Mouse (Mus musculus): Measurements from ENCODE around the gene Ppp1r3d. TPM values are rescaled to one million over a fixed set of nuclear protein-coding genes. Genes with fewer than 3 reads are reported as not detected.

The Ppp1r3d gene
- total RNA-seq, 2 experiments from 2014 or later: 10.0 to 10.1 TPM

- peak; percentile 44 to 57 for DNase-seq
Measured at GRCm38 (mm10) chr2:178413481-178414260, 601 bp downstream of the Ppp1r3d start.

GRCm38 (mm10) chr2:178413081-178413480 lies 1.2 kb downstream of the Ppp1r3d start:
- DNase-seq: peak in 1 of 2 experiments; percentile 48

GRCm38 (mm10) chr2:178412598-178412997 lies 1.7 kb downstream of the Ppp1r3d start:
- DNase-seq: peak; percentile 69 to 86

GRCm38 (mm10) chr2:178410286-178410685 lies 4.0 kb downstream of the Ppp1r3d start:
- peak in 1 of 2 experiments; percentile 37 for DNase-seq

GRCm38 (mm10) chr2:178409024-178409423 lies 5.2 kb downstream of the Ppp1r3d start:
- no peak for DNase-seq

- no peak for DNase-seq
Measured at GRCm38 (mm10) chr2:178407053-178407815, 7.0 kb downstream of the Ppp1r3d start, which contains the start of gene Sycp2. TSS of gene Sycp2 (minus strand) at chr2:178407685.

Other genes with a start within 250 kb of the Ppp1r3d start
- 1 to 10 TPM in 1 of 2 experiments, under 1 TPM in 1; 0.67 to 1.1 TPM for gene Sycp2, start 6.8 kb downstream of the Ppp1r3d start, total RNA-seq (2021)
- 10 to 100 TPM in 1 of 2 experiments, 1 to 10 TPM in 1; 9.1 to 11.4 TPM for gene Fam217b, start 52 bp upstream of the Ppp1r3d start, total RNA-seq (2021)
- gene Cdh26, start 16.1 kb upstream of the Ppp1r3d start, total RNA-seq (2021): under 1 TPM in 1 of 2 experiments, not detected in 1; 0.44 TPM

Measured in heart, adult 18-20 months (tissue).